Mouse (Mus musculus): ENCODE data around the gene Tpst1.

Tpst1 gene

GRCm38 (mm10) chr5:130143101-130143500, 70.0 kb downstream of the Tpst1 start:
- DNase-seq (ENCODE audit: low spot score in 2 of 2) = no peak

- DNase-seq (ENCODE audit: low spot score in 2 of 2) = peak in 1 of 2 experiments; percentile 78
Observed at GRCm38 (mm10) chr5:130143977-130144333, 70.8 kb downstream of the Tpst1 start.

GRCm38 (mm10) chr5:130144334-130145312, 71.5 kb downstream of the Tpst1 start, which contains the start of gene Kctd7:
Gene Kctd7, plus strand, starts transcription at chr5:130144861.
- peak; percentile 97 for DNase-seq (ENCODE audit: low spot score in 2 of 2)

GRCm38 (mm10) chr5:130145961-130146360, 72.8 kb downstream of the Tpst1 start:
- DNase-seq (ENCODE audit: low spot score in 2 of 2) = peak; percentile 30 to 58

- no peak for DNase-seq (ENCODE audit: low spot score in 2 of 2)
Observed at GRCm38 (mm10) chr5:130149726-130150310, 76.7 kb downstream of the Tpst1 start.

- no peak for DNase-seq (ENCODE audit: low spot score in 2 of 2)
Observed at GRCm38 (mm10) chr5:130154286-130154685, 81.2 kb downstream of the Tpst1 start.

GRCm38 (mm10) chr5:130158545-130158944, 85.4 kb downstream of the Tpst1 start:
- DNase-seq (ENCODE audit: low spot score in 2 of 2) = no peak

- no peak for DNase-seq (ENCODE audit: low spot score in 2 of 2)
Observed at GRCm38 (mm10) chr5:130159761-130160201, 86.7 kb downstream of the Tpst1 start.

GRCm38 (mm10) chr5:130163670-130164069, 90.5 kb downstream of the Tpst1 start:
- peak; percentile 70 to 81 for DNase-seq (ENCODE audit: low spot score in 2 of 2)

- DNase-seq (ENCODE audit: low spot score in 2 of 2) = no peak
Observed at GRCm38 (mm10) chr5:130165213-130165612, 92.1 kb downstream of the Tpst1 start.

GRCm38 (mm10) chr5:130169109-130169508, 96.0 kb downstream of the Tpst1 start:
- no peak for DNase-seq (ENCODE audit: low spot score in 2 of 2)

- DNase-seq (ENCODE audit: low spot score in 2 of 2) = no peak
Observed at GRCm38 (mm10) chr5:130170666-130171422, 97.7 kb downstream of the Tpst1 start.

GRCm38 (mm10) chr5:130171423-130171954, 98.4 kb downstream of the Tpst1 start, which contains the start of gene Rabgef1:
Gene Rabgef1, plus strand, starts transcription at chr5:130171798.
- peak; percentile 93 to 94 for DNase-seq (ENCODE audit: low spot score in 2 of 2)

- peak in 1 of 2 experiments; percentile 30 for DNase-seq (ENCODE audit: low spot score in 2 of 2)
Observed at GRCm38 (mm10) chr5:130171956-130172601, 99.0 kb downstream of the Tpst1 start.

GRCm38 (mm10) chr5:130173012-130173411, 99.9 kb downstream of the Tpst1 start:
- no peak for DNase-seq (ENCODE audit: low spot score in 2 of 2)

- DNase-seq (ENCODE audit: low spot score in 2 of 2) = no peak
Observed at GRCm38 (mm10) chr5:130177871-130178270, 104.7 kb downstream of the Tpst1 start.

- no peak for DNase-seq (ENCODE audit: low spot score in 2 of 2)
Observed at GRCm38 (mm10) chr5:130180362-130180761, 107.2 kb downstream of the Tpst1 start.

GRCm38 (mm10) chr5:130181740-130182540, 108.8 kb downstream of the Tpst1 start:
- DNase-seq (ENCODE audit: low spot score in 2 of 2) = no peak

- DNase-seq (ENCODE audit: low spot score in 2 of 2) = no peak
Observed at GRCm38 (mm10) chr5:130182541-130182821, 109.4 kb downstream of the Tpst1 start.

GRCm38 (mm10) chr5:130184193-130184856, 111.2 kb downstream of the Tpst1 start:
- no peak for DNase-seq (ENCODE audit: low spot score in 2 of 2)
